Mouse (Mus musculus) ES-E14 (cell line): Measurements from ENCODE around the gene Prelid3b.

Source experiments
- CHD2 ChIP-seq: IDR thresholded peaks from 2 replicates; pipeline ENCODE4 v1.6.1; 2014; ENCODE audit warnings: mild to moderate bottlenecking, low read depth, low read length, inconsistent platforms
- HCFC1 ChIP-seq: IDR thresholded peaks from 2 replicates; pipeline ENCODE4 v1.6.1; 2012; ENCODE audit warnings: low read length, inconsistent platforms, borderline replicate concordance; ENCODE audit not compliant: insufficient read depth
- MAFK ChIP-seq: IDR thresholded peaks from 2 replicates; pipeline ENCODE4 v1.6.1; 2014; ENCODE audit warnings: mild to moderate bottlenecking, low read depth, low read length, inconsistent platforms; ENCODE audit not compliant: insufficient read depth
- ZNF384 ChIP-seq: IDR thresholded peaks from 2 replicates; pipeline ENCODE4 v1.6.1; 2012; ENCODE audit warnings: low read depth, low read length, inconsistent platforms

DNA sequence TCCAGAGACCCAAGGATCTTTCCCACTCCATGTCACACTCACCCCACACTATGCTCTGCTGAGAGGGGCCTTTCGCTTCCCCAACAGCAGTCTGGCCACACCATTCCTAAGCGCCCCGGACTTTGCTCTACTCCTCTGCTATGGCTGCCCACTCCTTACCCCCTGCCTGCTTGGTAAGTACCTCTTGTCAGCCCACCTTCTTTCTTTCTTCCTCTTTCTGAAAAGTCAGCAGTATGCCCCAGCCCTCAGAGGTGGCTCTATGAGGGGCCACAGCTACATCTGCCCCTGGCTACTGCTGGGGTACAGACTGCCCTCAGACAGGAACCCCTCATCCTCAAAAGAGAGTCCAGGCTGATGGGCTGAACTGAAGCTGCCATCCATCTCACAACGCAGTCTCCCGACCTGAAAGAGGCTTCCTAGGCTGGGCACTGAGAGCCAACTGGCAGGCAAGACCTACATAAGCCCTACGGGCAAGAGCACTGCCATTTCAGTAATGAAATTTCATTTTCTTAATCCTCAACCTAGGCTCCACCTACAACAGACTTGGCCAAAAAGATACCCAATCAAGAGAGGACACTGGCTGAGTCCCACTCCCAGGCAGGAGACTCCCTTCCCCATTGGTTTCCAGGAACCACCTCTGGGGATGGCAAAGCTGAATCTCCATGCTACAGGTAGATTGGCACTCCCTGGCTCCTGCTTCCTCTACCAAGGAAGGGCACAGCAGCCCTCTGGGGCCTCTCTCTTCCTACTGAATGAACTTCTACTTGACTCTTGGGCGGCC lies 35.8 kb downstream of the Prelid3b start:
- TF ChIP-seq MAFK (no peak), CHD2 (no peak), HCFC1 (no peak), ZNF384 (no peak)
